Mouse (Mus musculus): ENCODE data around the gene Mrpl10. TPM values are rescaled to one million over a fixed set of nuclear protein-coding genes. Genes with fewer than 3 reads are reported as not detected.

The Mrpl10 gene
- polyA plus RNA-seq, 1 experiment from 2014 or later = 63.7 TPM

DNA sequence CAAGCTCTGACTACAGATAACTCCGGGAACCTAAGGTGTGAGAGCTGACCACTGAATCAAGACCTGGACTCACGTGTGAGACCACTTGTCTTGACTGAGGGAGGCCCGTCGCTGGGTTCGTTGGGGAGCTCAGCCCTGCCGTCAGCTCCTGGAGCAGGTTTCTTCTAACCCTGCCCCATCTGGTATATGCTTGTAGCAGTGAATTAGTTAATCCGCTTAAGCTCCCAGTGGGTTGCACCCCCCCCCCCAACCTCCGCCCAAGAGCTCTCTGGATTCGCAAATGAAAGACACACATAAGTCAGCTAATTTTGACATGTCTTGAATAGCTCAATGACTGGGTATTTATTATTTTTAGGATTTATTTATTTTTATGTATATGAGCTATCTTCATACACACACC is 38.9 kb downstream of the Mrpl10 start:
- Histone ChIP-seq H3K4me1 (peaks cover 7% of the 10 kb centered on the region), H3K36me3 (no peaks in the 10 kb centered on the region), H3K4me3 (replicated peaks) (no peak overlapping the region), H3K27me3 (replicated peaks) (no peaks in the 10 kb centered on the region), H3K4me2 (no peak overlapping the region), H3K9ac (replicated peaks) (no peak overlapping the region), H3K27ac (replicated peaks) (no peak overlapping the region), H3K9me3 (replicated peaks) (no peaks in the 10 kb centered on the region)
- 52% methylated on average over 9 of the region's 9 CpGs for WGBS
- no peak for ATAC-seq (ENCODE audit: low FRiP score)

DNA sequence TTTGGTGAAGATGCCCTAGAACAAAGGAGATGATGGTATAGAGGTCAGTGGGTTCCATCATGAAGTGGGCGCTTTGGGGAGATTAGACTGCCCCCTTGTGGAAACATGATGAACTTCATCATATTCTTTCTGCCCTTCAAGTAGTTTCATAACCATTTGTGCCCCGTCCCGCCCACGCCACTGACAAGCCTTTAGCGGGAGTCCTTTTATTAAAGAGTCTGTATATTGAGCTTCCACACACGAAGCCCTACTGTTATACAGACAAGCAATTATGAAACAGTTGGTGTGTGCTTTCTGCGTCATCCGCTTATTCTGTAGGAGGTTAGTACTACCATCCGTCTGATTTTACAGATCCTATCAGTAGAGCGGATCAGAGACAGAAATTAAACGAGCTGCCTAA is 41.6 kb downstream of the Mrpl10 start:
- Histone ChIP-seq H3K4me1 (peaks cover 7% of the 10 kb centered on the region), H3K27me3 (replicated peaks) (no peaks in the 10 kb centered on the region), H3K4me3 (replicated peaks) (no peak overlapping the region), H3K9ac (replicated peaks) (no peak overlapping the region), H3K4me2 (no peak overlapping the region), H3K27ac (replicated peaks) (no peak overlapping the region), H3K36me3 (no peaks in the 10 kb centered on the region), H3K9me3 (replicated peaks) (no peaks in the 10 kb centered on the region)
- no peak for ATAC-seq (ENCODE audit: low FRiP score)
- 47% methylated on average over 11 of the region's 11 CpGs for WGBS

DNA sequence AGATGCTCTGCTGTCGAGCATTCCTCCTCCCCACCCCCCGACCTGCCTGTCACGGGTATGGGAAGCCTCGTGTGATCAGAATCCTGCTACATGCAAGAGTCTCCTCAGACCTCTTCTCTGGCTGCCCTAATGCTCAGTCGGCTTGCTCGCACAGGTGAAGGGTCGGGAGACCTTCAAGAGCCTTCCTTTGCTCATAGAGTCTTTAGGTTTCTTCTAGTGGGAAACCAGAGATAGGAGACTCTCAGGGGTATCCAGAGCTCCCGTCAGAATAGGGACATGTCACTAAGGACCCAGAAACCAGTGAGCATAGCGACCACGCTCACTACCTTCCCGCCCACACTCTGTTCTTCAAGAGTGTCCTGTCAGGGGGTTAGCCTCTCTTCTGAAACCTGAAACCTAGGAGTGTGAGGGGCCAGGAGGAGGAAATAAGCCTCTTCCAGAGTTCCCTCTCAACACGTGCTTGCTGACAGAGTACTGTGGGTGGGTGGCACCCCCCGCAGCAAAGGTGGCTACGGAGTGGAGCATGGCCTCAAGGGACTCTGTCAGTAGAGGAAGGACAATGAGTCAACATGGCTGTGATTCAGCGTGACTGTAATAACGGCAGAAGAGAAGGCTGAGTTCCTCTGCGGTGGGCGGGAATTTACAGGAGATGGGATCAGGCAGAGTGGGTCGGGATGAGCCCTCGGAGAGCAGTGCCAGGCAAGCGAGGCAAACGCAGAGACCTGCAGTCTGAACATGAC is 42.2 kb downstream of the Mrpl10 start:
- H3K4me3 ChIP-seq (replicated peaks) = no peak overlapping the region
- peak overlapping the region; percentile 32; the same call in 1 of the 2 replicates for H3K4me2 ChIP-seq
- no peaks in the 10 kb centered on the region for H3K36me3 ChIP-seq
- no peak overlapping the region for H3K9ac ChIP-seq (replicated peaks)
- H3K9me3 ChIP-seq (replicated peaks) = no peaks in the 10 kb centered on the region
- no peak for ATAC-seq (ENCODE audit: low FRiP score)
- H3K27ac ChIP-seq (replicated peaks) = no peak overlapping the region; the same call in 1 of the 2 replicates
- H3K27me3 ChIP-seq (replicated peaks) = no peaks in the 10 kb centered on the region
- WGBS = 35% methylated on average over 22 of the region's 22 CpGs
- peaks cover 7% of the 10 kb centered on the region for H3K4me1 ChIP-seq

DNA sequence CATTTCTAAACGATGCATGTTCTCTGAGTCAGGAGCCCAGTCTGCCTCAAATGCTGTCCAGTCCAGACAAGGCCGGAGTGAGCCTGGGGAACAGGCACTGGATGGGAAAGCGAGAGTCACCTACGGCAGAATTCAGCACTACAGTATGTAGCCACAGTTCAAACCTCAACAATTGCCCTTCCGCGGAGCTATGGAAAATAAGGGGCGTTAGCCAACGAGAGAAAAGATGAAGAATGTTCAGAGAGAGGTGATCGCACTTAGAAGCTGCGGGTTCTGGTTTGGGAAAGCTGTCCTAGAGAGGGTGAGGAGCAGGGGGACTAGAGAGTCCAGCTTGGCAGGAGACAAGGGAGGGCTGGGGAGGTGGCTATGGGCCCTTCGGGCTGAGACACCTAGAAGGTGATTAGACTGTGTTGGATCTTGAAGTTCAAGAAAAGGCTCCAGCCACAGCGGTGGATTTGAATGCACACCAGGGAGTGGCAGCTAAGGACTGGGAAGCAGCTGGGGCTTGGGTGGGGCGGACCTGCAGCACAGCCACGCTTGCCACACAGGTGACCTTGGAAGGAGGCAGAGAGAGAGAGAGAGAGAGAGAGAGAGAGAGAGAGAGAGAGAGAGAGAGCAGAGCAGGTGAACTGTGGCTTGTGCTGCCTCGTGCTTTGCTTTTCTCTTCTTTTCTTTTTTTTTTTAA is 43.6 kb downstream of the Mrpl10 start:
- H3K4me2 ChIP-seq = no peak overlapping the region
- H3K9me3 ChIP-seq (replicated peaks) = peaks cover 6% of the 10 kb centered on the region; the same call in 1 of the 2 replicates
- H3K36me3 ChIP-seq = no peaks in the 10 kb centered on the region
- no peak overlapping the region for H3K9ac ChIP-seq (replicated peaks)
- no peak overlapping the region for H3K27ac ChIP-seq (replicated peaks)
- WGBS = 87% methylated on average over 15 of the region's 15 CpGs
- ATAC-seq (ENCODE audit: low FRiP score) = no peak
- H3K27me3 ChIP-seq (replicated peaks) = no peaks in the 10 kb centered on the region
- H3K4me1 ChIP-seq = peaks cover 7% of the 10 kb centered on the region
- H3K4me3 ChIP-seq (replicated peaks) = no peak overlapping the region

GRCm38 (mm10) chr11:97086365-97086764 is 45.0 kb downstream of the Mrpl10 start:
- H3K4me3 ChIP-seq (replicated peaks) = no peak overlapping the region
- H3K27me3 ChIP-seq (replicated peaks) = no peaks in the 10 kb centered on the region
- WGBS = 76% methylated on average over 6 of the region's 6 CpGs
- no peak overlapping the region for H3K27ac ChIP-seq (replicated peaks)
- H3K4me1 ChIP-seq = peaks cover 7% of the 10 kb centered on the region
- peaks cover 6% of the 10 kb centered on the region; the same call in 1 of the 2 replicates for H3K9me3 ChIP-seq (replicated peaks)
- no peak overlapping the region for H3K9ac ChIP-seq (replicated peaks)
- no peak for ATAC-seq (ENCODE audit: low FRiP score)
- no peak overlapping the region for H3K4me2 ChIP-seq
- no peaks in the 10 kb centered on the region for H3K36me3 ChIP-seq

DNA sequence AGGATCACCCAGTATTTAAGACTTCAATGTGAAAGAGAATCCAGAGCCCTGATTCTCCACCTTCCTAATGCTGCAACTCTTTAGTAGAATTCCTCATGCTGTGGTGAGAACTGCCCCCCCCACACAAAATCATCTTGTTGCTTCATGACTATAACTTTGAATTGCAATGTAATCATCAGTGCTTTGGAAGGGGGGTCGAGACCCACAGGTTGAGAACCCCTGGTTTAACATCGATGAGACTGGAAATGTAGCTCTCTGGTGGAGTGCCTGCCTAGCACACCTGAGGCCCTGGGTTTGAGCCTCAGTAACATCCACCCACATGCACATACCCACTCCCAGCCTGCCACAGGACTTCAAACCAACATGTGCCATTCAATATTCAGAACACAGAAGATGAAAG is 53.2 kb downstream of the Mrpl10 start:
- Histone ChIP-seq H3K9me3 (replicated peaks) (no peaks in the 10 kb centered on the region), H3K27me3 (replicated peaks) (peaks cover 20% of the 10 kb centered on the region), H3K4me1 (no peaks in the 10 kb centered on the region), H3K9ac (replicated peaks) (no peak overlapping the region), H3K36me3 (no peaks in the 10 kb centered on the region), H3K27ac (replicated peaks) (no peak overlapping the region), H3K4me2 (no peak overlapping the region), H3K4me3 (replicated peaks) (no peak overlapping the region)
- 58% methylated on average over 2 of the region's 2 CpGs for WGBS
- no peak for ATAC-seq (ENCODE audit: low FRiP score)

DNA sequence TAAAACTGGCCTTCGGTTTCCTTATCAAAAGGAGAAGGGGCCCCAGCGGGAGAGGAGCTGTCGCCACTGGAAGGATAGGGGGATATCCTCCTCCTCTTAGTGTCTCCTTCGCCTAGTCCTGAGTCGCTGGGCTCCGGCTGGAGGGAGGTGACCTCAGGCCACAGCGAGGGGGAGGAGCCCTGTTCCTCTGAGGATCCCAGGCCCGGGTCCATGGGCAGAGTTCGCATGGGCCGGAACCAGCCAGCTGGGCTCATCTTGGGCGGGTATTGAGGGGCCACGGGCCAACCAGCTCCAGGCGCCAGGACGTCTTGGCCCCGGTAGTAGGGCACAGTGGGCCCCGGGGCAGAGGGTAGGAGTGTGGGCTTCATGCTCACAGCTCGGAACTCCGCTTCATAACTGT is 57.4 kb downstream of the Mrpl10 start:
- H3K9me3 ChIP-seq (replicated peaks) = no peaks in the 10 kb centered on the region
- no peak overlapping the region for H3K27ac ChIP-seq (replicated peaks)
- ATAC-seq (ENCODE audit: low FRiP score) = no peak
- H3K27me3 ChIP-seq (replicated peaks) = peaks cover 29% of the 10 kb centered on the region
- H3K9ac ChIP-seq (replicated peaks) = no peak overlapping the region
- no peaks in the 10 kb centered on the region for H3K4me1 ChIP-seq
- no peak overlapping the region for H3K4me2 ChIP-seq
- 34% methylated on average over 18 of the region's 18 CpGs for WGBS
- H3K4me3 ChIP-seq (replicated peaks) = no peak overlapping the region
- no peaks in the 10 kb centered on the region for H3K36me3 ChIP-seq

Small RNAs within 50 kb of the gene (microRNA-seq; reads per million reads assigned to microRNA genes)
- gene Mir8103 = not detected

Other genes with a start within 250 kb of the Mrpl10 start
- gene Nfe2l1, start 211.6 kb upstream of the Mrpl10 start, polyA plus RNA-seq (2015; fragmentation: Nextera tagmentation; extraction: Ambion mirVana) = 71.8 and 78.2 TPM in 2 replicates
- gene Copz2, start 191.7 kb upstream of the Mrpl10 start, polyA plus RNA-seq (2015; fragmentation: Nextera tagmentation; extraction: Ambion mirVana) = 29.2 and 42.0 TPM in 2 replicates
- 82.4 and 85.7 TPM in 2 replicates for gene Cdk5rap3, start 125.1 kb upstream of the Mrpl10 start, polyA plus RNA-seq (2015; fragmentation: Nextera tagmentation; extraction: Ambion mirVana)
- gene Prr15l, start 113.5 kb upstream of the Mrpl10 start, polyA plus RNA-seq (2015; fragmentation: Nextera tagmentation; extraction: Ambion mirVana) = 0.47 and 5.2 TPM in 2 replicates
- gene Pnpo, start 97.6 kb upstream of the Mrpl10 start, polyA plus RNA-seq (2015; fragmentation: Nextera tagmentation; extraction: Ambion mirVana) = 30.8 and 35.8 TPM in 2 replicates
- 13.0 and 15.8 TPM in 2 replicates for gene Sp2, start 58.6 kb upstream of the Mrpl10 start, polyA plus RNA-seq (2015; fragmentation: Nextera tagmentation; extraction: Ambion mirVana)
- 0.23 and 0.52 TPM in 2 replicates for gene Sp6, start 28.2 kb upstream of the Mrpl10 start, polyA plus RNA-seq (2015; fragmentation: Nextera tagmentation; extraction: Ambion mirVana)
- gene Scrn2, start 11.6 kb upstream of the Mrpl10 start, polyA plus RNA-seq (2015; fragmentation: Nextera tagmentation; extraction: Ambion mirVana) = 12.6 and 18.5 TPM in 2 replicates
- 1.9 and 2.3 TPM in 2 replicates for gene Lrrc46, start 153 bp upstream of the Mrpl10 start, polyA plus RNA-seq (2015; fragmentation: Nextera tagmentation; extraction: Ambion mirVana)
- gene Osbpl7, start 9.1 kb downstream of the Mrpl10 start, polyA plus RNA-seq (2015; fragmentation: Nextera tagmentation; extraction: Ambion mirVana) = 10.4 and 12.7 TPM in 2 replicates
- gene Tbx21, start 73.8 kb downstream of the Mrpl10 start, polyA plus RNA-seq (2015; fragmentation: Nextera tagmentation; extraction: Ambion mirVana) = 0.23 and 0.43 TPM in 2 replicates
- 8.8 and 9.5 TPM in 2 replicates for gene Tbkbp1, start 109.9 kb downstream of the Mrpl10 start, polyA plus RNA-seq (2015; fragmentation: Nextera tagmentation; extraction: Ambion mirVana)
- gene Kpnb1, start 146.3 kb downstream of the Mrpl10 start, polyA plus RNA-seq (2015; fragmentation: Nextera tagmentation; extraction: Ambion mirVana) = 26.7 and 32.2 TPM in 2 replicates
- gene Npepps, start 239.1 kb downstream of the Mrpl10 start, polyA plus RNA-seq (2015; fragmentation: Nextera tagmentation; extraction: Ambion mirVana) = 136 and 145 TPM in 2 replicates